In the genomic region with DNA sequence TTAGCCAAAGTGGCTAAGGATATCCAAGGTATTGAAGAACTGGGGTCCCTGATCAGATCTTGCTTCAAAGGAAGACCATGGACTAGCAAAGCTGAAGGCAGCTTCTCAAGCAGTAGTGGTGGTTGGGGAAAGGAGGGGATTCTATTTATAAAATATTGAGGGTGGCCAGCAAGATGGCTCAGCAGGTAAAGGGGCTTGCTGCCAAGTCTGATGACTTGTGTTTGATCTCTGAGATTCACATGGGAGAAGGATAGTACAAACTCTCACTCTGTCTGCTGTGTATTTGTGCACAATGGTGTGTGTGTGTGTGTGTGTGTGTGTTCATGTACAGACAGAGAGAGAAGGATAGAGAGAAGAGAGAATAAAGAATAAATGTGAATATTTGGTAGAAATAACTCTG, we compare ENCODE assay signal across 12 mouse cellular contexts.
"Had no signal": no experiment of that assay in that cellular context is flagged by ENCODE, and none has a peak within 500 bp of the region (broad histone marks: within the 10 kb centered on the region; RNA-seq: fewer than 3 reads in every experiment).

No protein-coding gene starts in this region.

- DNase-seq: retina, postnatal 1 day; right cerebral cortex, adult 18-20 months; right cerebral cortex, postnatal 14 days; right cerebral cortex, postnatal 25 days; right cerebral cortex, postnatal 4 days; spleen, adult 18-20 months; thymus, adult 18-20 months; thymus, adult 2 months; thymus, postnatal 14 days; thymus, postnatal 25 days; thymus, postnatal 36 days; thymus, postnatal 4 days had no signal
